Mouse (Mus musculus) heart, postnatal 0 days (tissue): ENCODE results near the gene Cited4.

Experiments
- CTCF ChIP-seq: IDR thresholded peaks from 2 replicates; pipeline ENCODE4 v1.5.1; 2016; ENCODE audit warnings: antibody characterized with exemption, control low read depth, low read depth
- EP300 ChIP-seq: IDR thresholded peaks from 2 replicates; pipeline ENCODE4 v1.6.1; 2016; ENCODE audit warnings: antibody characterized with exemption, low read depth

- TF ChIP-seq CTCF (no peak), EP300 (no peak)
Observed at GRCm38 (mm10) chr4:120701180-120701579, 34.8 kb downstream of the Cited4 start.
